Mouse (Mus musculus) heart, embryonic 15.5 days (tissue): Measurements from ENCODE around the gene Diablo. TPM values are rescaled to one million over a fixed set of nuclear protein-coding genes. Genes with fewer than 3 reads are reported as not detected.

Source experiments
- ATAC-seq: fragments of 200-750 bp; cut with Nextera tagmentation; replicated peaks from 2 replicates; pipeline ENCODE4 v1.8.0; 2017; ENCODE audit warnings: low read depth, moderate TSS enrichment; ENCODE audit not compliant: insufficient number of reproducible peaks, insufficient read depth, low FRiP score
- H3K27ac ChIP-seq: fragments of 300-500 bp; sonication (generic); 2 replicates; pipeline ENCODE4 v1.5.1; 2015; ENCODE audit warnings: mild to moderate bottlenecking, inconsistent platforms
- H3K27me3 ChIP-seq: fragments of 300-500 bp; sonication (generic); 2 replicates; pipeline ENCODE4 v1.6.1; 2015; ENCODE audit warnings: inconsistent platforms
- H3K36me3 ChIP-seq: fragments of 300-500 bp; sonication (generic); 2 replicates; pipeline ENCODE4 v1.6.1; 2015; ENCODE audit warnings: mild to moderate bottlenecking, inconsistent platforms
- H3K4me1 ChIP-seq: fragments of 300-500 bp; sonication (generic); replicated peaks from 2 replicates; pipeline ENCODE4 v1.6.1; 2015; ENCODE audit warnings: inconsistent platforms
- H3K4me2 ChIP-seq: fragments of 300-500 bp; sonication (generic); 2 replicates; pipeline ENCODE4 v1.6.1; 2015; ENCODE audit warnings: inconsistent platforms, mild to moderate bottlenecking, moderate library complexity
- H3K4me3 ChIP-seq: fragments of 300-500 bp; sonication (generic); 2 replicates; pipeline ENCODE4 v1.5.1; 2015; ENCODE audit warnings: mild to moderate bottlenecking, inconsistent platforms
- H3K9ac ChIP-seq: fragments of 300-500 bp; sonication (generic); 2 replicates; pipeline ENCODE4 v1.6.1; 2015; ENCODE audit warnings: mild to moderate bottlenecking, inconsistent platforms
- H3K9me3 ChIP-seq: fragments of 300-500 bp; sonication (generic); replicated peaks from 2 replicates; pipeline ENCODE4 v1.6.1; 2016; ENCODE audit warnings: inconsistent platforms
- WGBS: fragments of 180-500 bp; shearing (Covaris S2); methylation state at CpG from one replicate; pipeline ENCODE4 v1.1.7; 2015; ENCODE audit warnings: mixed read lengths; 5-methylcytosine and 5-hydroxymethylcytosine counted together
- microRNA-seq: library from miRNA; unstranded; fragments of <30 nt; microRNA quantifications from one replicate; pipeline ENCODE4, GENCODE M21; 2016
- polyA plus RNA-seq: library from polyadenylated mRNA; unstranded; fragments of >200 nt; fragmentation: Nextera tagmentation; extraction: Ambion mirVana; gene quantifications from 2 replicates; pipeline ENCODE4 v1.2.1, GENCODE M21; 2015

The Diablo gene
- polyA plus RNA-seq, 1 experiment from 2014 or later = 88.4 TPM

DNA sequence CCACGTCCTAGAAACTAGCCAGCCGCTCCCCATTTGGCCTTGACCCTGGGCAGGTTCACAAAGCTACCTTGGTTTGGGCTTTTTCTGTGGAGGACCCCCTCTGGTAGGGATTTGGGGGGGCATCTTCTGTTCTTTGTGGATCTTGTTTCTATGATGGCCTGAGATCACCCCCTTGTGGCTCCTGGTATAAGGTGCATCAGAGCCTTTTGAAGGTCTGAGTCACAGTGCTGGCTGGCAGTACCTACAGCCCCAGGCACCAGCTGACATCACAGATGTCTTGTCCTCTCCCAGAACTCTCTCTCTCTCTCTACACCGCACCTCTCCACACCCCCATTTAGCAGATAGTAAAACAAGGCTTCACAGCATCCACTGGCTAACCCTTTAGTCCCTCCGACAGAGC is 24.3 kb downstream of the Diablo start:
- Histone ChIP-seq H3K9ac (no peak overlapping the region), H3K27ac (no peak overlapping the region), H3K4me1 (peaks cover 18% of the 10 kb centered on the region), H3K36me3 (no peaks in the 10 kb centered on the region), H3K4me3 (no peak overlapping the region), H3K27me3 (peaks cover 12% of the 10 kb centered on the region), H3K4me2 (no peak overlapping the region), H3K9me3 (no peaks in the 10 kb centered on the region)
- no peak for ATAC-seq
- 42% methylated on average over 4 of the region's 4 CpGs for WGBS

DNA sequence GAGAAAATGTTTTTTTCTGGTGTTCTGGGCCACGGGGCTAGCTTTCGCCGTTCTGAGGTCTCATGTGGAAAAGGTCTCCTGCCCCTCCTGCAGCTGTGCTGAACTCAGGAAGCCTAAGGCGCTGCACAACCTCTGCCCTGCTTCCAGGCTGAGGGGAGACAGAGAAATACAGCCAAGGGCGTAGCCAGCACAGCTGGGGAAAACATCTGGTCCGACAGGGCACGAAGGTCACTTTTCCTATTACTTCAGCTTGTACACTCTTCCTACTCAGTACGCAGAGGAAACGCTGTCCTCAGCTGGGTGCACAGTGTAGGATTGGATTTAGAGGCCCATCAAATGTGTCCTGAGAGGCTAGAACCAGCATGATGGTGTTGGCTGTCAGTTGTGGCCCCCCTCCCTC is 34.0 kb downstream of the Diablo start:
- H3K9ac ChIP-seq = no peak overlapping the region
- 58% methylated on average over 9 of the region's 9 CpGs for WGBS
- H3K9me3 ChIP-seq = no peaks in the 10 kb centered on the region
- H3K27me3 ChIP-seq = peaks cover 4% of the 10 kb centered on the region; the same call in 1 of the 2 replicates
- H3K36me3 ChIP-seq = no peaks in the 10 kb centered on the region
- no peak overlapping the region for H3K4me2 ChIP-seq
- H3K4me1 ChIP-seq = peaks cover 9% of the 10 kb centered on the region
- no peak for ATAC-seq
- H3K4me3 ChIP-seq = no peak overlapping the region
- H3K27ac ChIP-seq = no peak overlapping the region

DNA sequence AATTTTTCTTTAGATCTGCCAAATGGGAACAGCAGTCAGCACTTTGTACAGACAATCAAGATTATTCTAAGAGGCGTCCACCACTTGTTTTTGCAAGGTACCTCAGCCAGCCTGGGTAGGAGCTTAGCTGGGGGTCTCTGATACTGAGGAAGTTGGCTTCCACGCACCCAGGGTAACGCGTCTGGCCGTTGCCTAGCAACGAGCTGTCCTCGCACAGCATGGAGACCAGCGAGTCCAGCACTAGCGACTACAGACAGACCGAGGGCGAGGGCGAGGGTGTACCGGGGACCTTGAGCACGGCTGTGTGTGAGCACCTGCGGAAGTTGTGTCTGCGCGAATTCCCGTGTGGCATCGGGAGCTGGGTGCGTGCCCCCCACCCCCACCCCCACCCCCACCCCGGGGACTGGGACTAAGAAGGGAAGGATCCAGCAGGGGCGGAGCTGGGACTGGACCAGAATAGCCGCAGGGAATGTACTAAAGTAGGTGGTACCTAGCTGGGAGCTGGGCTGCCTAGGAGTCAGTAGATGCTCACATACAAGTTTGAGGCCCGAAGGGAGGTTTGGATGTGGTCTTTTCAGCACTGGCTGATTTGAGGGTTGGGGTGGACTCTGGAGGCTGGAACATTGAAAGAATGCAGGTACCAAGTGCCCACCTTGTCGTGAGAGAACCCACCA is 34.7 kb downstream of the Diablo start, which contains the start of the genes Lrrc43 and Il31:
Lrrc43 (plus strand) TSS at position 194 of the 674 bp plus-strand sequence.
Il31 (minus strand) TSS at position 378 of the 674 bp plus-strand sequence.
- Histone ChIP-seq H3K9me3 (no peaks in the 10 kb centered on the region), H3K4me1 (peaks cover 9% of the 10 kb centered on the region), H3K4me2 (peak within 1 kb of the TSS; percentile 54), H3K27me3 (peaks cover 4% of the 10 kb centered on the region; the same call in 1 of the 2 replicates), H3K36me3 (no peaks in the 10 kb centered on the region), H3K27ac (no peak within 1 kb of the TSS), H3K4me3 (peak within 1 kb of the TSS; percentile 17), H3K9ac (no peak within 1 kb of the TSS)
- no peak for ATAC-seq
- WGBS = 7% methylated on average over 25 of the region's 25 CpGs

DNA sequence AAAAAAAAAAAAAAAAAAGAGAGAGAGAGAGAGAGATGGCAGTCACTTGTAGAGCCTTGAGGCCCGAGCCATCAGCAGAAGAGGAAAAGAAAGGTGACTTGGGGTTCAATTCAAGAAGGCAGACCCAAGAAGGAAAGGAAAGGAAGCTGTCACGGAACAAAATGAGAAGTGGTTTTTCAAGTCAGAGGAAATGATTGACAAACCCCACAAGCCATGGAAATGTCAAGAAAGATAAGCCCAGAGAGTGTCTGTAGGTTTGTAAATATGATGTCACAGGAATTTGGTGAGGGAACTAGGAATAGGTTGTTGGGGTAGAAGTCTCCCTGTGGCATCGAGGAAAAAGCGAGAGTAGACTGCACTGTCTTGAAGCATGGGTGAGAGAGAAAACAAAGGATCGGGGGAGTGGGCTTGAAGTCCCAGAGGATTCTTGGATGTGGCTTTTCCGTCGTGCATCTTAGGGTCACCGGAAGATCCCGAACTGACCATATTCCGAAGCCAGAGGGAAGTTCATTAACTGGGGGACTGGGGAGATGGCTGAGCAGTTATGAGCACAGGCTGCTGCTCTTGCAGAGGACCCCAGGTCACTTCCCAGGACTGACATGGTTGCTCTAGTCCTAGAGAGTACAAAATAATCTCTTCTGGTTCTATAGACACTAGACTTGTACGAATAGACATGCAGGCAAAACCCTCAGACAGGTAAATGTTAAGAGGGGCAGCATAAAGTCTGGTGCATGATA is 36.1 kb downstream of the Diablo start:
- Histone ChIP-seq H3K27me3 (peaks cover 4% of the 10 kb centered on the region; the same call in 1 of the 2 replicates), H3K4me1 (peaks cover 9% of the 10 kb centered on the region), H3K4me3 (no peak overlapping the region), H3K27ac (no peak overlapping the region), H3K4me2 (no peak overlapping the region), H3K9me3 (no peaks in the 10 kb centered on the region), H3K36me3 (no peaks in the 10 kb centered on the region), H3K9ac (no peak overlapping the region)
- no peak for ATAC-seq
- 70% methylated on average over 11 of the region's 11 CpGs for WGBS

DNA sequence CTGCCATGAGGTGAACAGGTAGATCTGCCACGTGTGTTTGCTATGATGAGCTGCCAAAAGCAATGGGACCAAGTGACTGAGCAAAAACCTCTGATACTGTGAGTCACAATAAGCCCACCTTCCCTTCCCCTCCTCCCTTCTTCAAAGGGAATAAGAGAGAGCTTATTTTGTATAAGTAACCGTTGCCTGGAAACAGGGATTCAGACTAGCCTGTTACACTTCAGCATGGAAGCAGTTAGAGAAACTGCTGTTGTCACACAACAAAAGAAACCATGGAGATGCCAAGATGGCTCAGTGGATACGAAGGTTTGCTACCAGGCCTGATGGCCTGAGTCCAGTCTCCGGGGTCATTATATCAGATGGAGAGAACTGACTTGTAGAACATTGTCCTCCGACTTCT is 50.2 kb downstream of the Diablo start:
- Histone ChIP-seq H3K36me3 (no peaks in the 10 kb centered on the region), H3K4me1 (peaks cover 3% of the 10 kb centered on the region; the same call in 1 of the 2 replicates), H3K4me3 (no peak overlapping the region), H3K9me3 (no peaks in the 10 kb centered on the region), H3K9ac (no peak overlapping the region), H3K27ac (no peak overlapping the region), H3K4me2 (no peak overlapping the region), H3K27me3 (no peaks in the 10 kb centered on the region)
- 83% methylated on average over 5 of the region's 5 CpGs for WGBS
- ATAC-seq = no peak

DNA sequence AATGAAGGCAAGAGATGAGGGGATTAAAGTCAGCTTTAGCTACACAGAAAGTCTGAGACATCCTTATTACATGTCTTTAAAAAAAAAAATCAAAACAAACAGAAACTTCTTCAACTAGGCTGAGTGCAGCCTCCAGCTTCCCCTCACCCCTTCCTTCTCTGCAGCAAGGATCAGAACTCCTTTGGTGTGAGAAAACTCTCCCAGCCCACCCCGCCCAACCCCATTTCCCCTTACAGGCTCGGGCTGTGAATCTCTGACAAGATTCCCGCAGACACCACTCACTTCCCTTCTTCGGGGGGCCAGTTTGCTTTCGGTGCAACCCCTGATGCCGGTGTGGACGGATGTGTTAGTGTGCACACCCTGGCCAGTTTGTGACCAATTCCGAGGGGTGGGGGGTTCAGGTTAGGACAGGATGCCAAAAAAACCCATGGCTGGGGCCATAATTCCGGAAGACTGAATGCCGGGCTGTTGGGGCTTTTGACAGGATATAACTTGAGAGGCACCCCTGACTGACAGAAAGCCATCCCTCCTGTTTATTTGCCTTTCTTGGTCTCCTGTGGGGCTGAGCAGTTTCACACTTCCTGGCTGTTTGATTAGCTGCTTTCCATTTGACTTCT is 53.1 kb downstream of the Diablo start:
- Histone ChIP-seq H3K9ac (0 out of 2 replicates have a peak overlapping the region, but pooled peaks have one; percentile 4), H3K9me3 (no peaks in the 10 kb centered on the region), H3K36me3 (no peaks in the 10 kb centered on the region), H3K27ac (peak overlapping the region; percentile 53; the same call in 1 of the 2 replicates), H3K4me1 (peaks cover 3% of the 10 kb centered on the region; the same call in 1 of the 2 replicates), H3K4me2 (peak overlapping the region; percentile 63), H3K4me3 (peak overlapping the region; percentile 38), H3K27me3 (no peaks in the 10 kb centered on the region)
- WGBS = 10% methylated on average over 10 of the region's 10 CpGs
- ATAC-seq = no peak

DNA sequence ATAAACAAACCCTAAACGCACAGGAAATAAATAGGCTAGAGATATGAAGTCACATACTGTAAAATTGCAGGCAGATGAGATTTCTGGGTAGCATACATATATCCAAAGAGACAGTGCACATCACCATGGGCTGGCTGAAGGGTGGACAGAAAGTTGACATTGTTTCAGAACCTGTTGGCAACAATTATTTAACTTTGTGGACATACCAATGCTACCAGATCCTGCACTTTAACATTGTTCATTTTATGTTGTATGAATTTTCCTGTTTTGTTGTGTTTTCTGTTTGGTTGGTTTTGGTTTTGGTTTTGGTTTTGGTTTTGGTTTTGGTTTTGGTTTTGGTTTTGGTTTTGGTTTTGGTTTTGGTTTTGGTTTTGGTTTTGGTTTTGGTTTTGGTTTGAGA is 59.3 kb downstream of the Diablo start:
- H3K4me3 ChIP-seq = no peak overlapping the region
- no peaks in the 10 kb centered on the region for H3K4me1 ChIP-seq
- no peaks in the 10 kb centered on the region for H3K36me3 ChIP-seq
- H3K4me2 ChIP-seq = no peak overlapping the region
- H3K27ac ChIP-seq = no peak overlapping the region
- no peak overlapping the region for H3K9ac ChIP-seq
- 89% methylated on average over 1 of the region's 1 CpGs for WGBS
- H3K9me3 ChIP-seq = no peaks in the 10 kb centered on the region
- H3K27me3 ChIP-seq = no peaks in the 10 kb centered on the region
- ATAC-seq = no peak

DNA sequence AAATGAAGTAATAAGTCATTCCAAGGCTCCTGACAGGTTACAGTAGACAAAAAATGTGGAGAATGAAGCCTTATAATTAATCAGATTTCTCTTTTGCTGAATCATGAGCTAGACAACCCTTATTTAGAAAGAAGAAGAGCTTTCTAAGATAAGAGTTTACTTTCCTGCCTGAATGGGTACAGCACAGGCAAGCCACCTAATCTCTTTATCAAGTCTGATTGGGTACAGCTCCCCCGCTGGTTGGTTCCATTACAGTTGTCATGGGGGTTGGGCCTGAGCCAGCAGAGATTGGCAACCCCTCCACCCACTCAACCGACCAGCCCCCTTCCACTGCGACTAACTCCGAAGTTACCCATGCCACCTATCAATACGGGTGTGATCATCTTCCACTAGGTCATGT is 62.6 kb downstream of the Diablo start:
- Histone ChIP-seq H3K9ac (no peak overlapping the region), H3K36me3 (peaks cover 4% of the 10 kb centered on the region), H3K4me1 (no peaks in the 10 kb centered on the region), H3K9me3 (no peaks in the 10 kb centered on the region), H3K4me3 (no peak overlapping the region), H3K27ac (no peak overlapping the region), H3K27me3 (no peaks in the 10 kb centered on the region), H3K4me2 (no peak overlapping the region)
- WGBS = 44% methylated on average over 5 of the region's 5 CpGs
- no peak for ATAC-seq

Small RNA genes within 50 kb of the gene (microRNA-seq; reads per million reads assigned to microRNA genes)
- 1.5 reads per million for gene Mir7647

Other genes with a start within 250 kb of the Diablo start
- gene Bcl7a, start 180.3 kb downstream of the Diablo start, polyA plus RNA-seq = 12.4 and 15.4 TPM in 2 replicates
- 9.1 and 14.4 TPM in 2 replicates for gene Mlxip, start 129.4 kb downstream of the Diablo start, polyA plus RNA-seq
- gene Lrrc43, start 34.9 kb downstream of the Diablo start, polyA plus RNA-seq = 0.06 TPM in 2 replicates
- not detected in 2 replicates for gene Il31, start 34.7 kb downstream of the Diablo start, polyA plus RNA-seq
- 0.23 and 0.36 TPM in 2 replicates for gene B3gnt4, start 13.7 kb downstream of the Diablo start, polyA plus RNA-seq
- 0.18 and 2.6 TPM in 2 replicates for gene Gm49027, start 1.3 kb upstream of the Diablo start, polyA plus RNA-seq
- gene Vps33a, start 48.9 kb upstream of the Diablo start, polyA plus RNA-seq = 17.3 and 21.1 TPM in 2 replicates
- gene Clip1, start 160.4 kb upstream of the Diablo start, polyA plus RNA-seq = 51.9 and 53.5 TPM in 2 replicates
- 54.5 and 59.7 TPM in 2 replicates for gene Zcchc8, start 196.9 kb upstream of the Diablo start, polyA plus RNA-seq
- gene Rsrc2, start 225.2 kb upstream of the Diablo start, polyA plus RNA-seq = 75.4 and 84.3 TPM in 2 replicates
- 14.2 and 18.0 TPM in 2 replicates for gene Kntc1, start 225.5 kb upstream of the Diablo start, polyA plus RNA-seq